Mouse (Mus musculus) right cerebral cortex, postnatal 25 days (tissue): ENCODE measurements around the gene Zfp866.

Experiments used
- DNase-seq: peaks from one replicate; pipeline ENCODE4 v3.0.0; 2022

Gene Zfp866

GRCm38 (mm10) chr8:69790773-69791367, at the start of gene Zfp866, which contains the start of gene Atp13a1:
Zfp866 (minus strand) TSS chr8:69791178.
Atp13a1 (plus strand) TSS chr8:69791163.
- peak; percentile 89 for DNase-seq

- no peak for DNase-seq
Observed at GRCm38 (mm10) chr8:69837057-69837682, 46.2 kb upstream of the Zfp866 start.

GRCm38 (mm10) chr8:69832298-69832853, 41.4 kb upstream of the Zfp866 start, which contains the start of gene Pbx4:
Pbx4 (plus strand) TSS chr8:69832491.
- peak; percentile 93 for DNase-seq

- DNase-seq, result no peak
Observed at GRCm38 (mm10) chr8:69826371-69826770, 35.4 kb upstream of the Zfp866 start.

GRCm38 (mm10) chr8:69822386-69823191, 31.6 kb upstream of the Zfp866 start, which contains the start of gene Lpar2:
Lpar2 (plus strand) TSS chr8:69822429.
- DNase-seq, result peak; percentile 35

GRCm38 (mm10) chr8:69821971-69822385, 31.0 kb upstream of the Zfp866 start:
- DNase-seq, result no peak

GRCm38 (mm10) chr8:69820466-69820865, 29.5 kb upstream of the Zfp866 start:
- no peak for DNase-seq

GRCm38 (mm10) chr8:69815396-69815795, 24.4 kb upstream of the Zfp866 start:
- no peak for DNase-seq

- DNase-seq, result no peak
Observed at GRCm38 (mm10) chr8:69814881-69815280, 23.9 kb upstream of the Zfp866 start.

- DNase-seq, result no peak
Observed at GRCm38 (mm10) chr8:69809820-69810219, 18.8 kb upstream of the Zfp866 start.

GRCm38 (mm10) chr8:69808864-69809403, 18.0 kb upstream of the Zfp866 start:
- DNase-seq, result no peak

GRCm38 (mm10) chr8:69808094-69808863, 17.3 kb upstream of the Zfp866 start, which contains the start of gene Gmip:
Gmip (plus strand) TSS chr8:69808679.
- peak; percentile 56 for DNase-seq

- DNase-seq, result no peak
Observed at GRCm38 (mm10) chr8:69807236-69807635, 16.3 kb upstream of the Zfp866 start.

GRCm38 (mm10) chr8:69805491-69805890, 14.5 kb upstream of the Zfp866 start:
- DNase-seq, result no peak

GRCm38 (mm10) chr8:69805086-69805485, 14.1 kb upstream of the Zfp866 start:
- no peak for DNase-seq

- DNase-seq, result peak; percentile 1
Observed at GRCm38 (mm10) chr8:69804537-69804936, 13.6 kb upstream of the Zfp866 start.

GRCm38 (mm10) chr8:69803366-69803765, 12.4 kb upstream of the Zfp866 start:
- peak; percentile 2 for DNase-seq

- peak; percentile 1 for DNase-seq
Observed at GRCm38 (mm10) chr8:69802216-69802615, 11.2 kb upstream of the Zfp866 start.

- peak; percentile 1 for DNase-seq
Observed at GRCm38 (mm10) chr8:69801796-69802195, 10.8 kb upstream of the Zfp866 start.

GRCm38 (mm10) chr8:69799946-69800345, 9.0 kb upstream of the Zfp866 start:
- DNase-seq, result peak; percentile 1

GRCm38 (mm10) chr8:69799261-69799660, 8.3 kb upstream of the Zfp866 start:
- no peak for DNase-seq

GRCm38 (mm10) chr8:69797661-69798060, 6.7 kb upstream of the Zfp866 start:
- DNase-seq, result no peak
